In genomic region chr14:31602616-31602979, GRCm38 (mm10) we compare ENCODE assay signal across 6 mouse cellular contexts. TPM values are rescaled to one million over a fixed set of nuclear protein-coding genes. Genes with fewer than 3 reads are reported as not detected.
"Had no signal": no experiment of that assay in that cellular context is flagged by ENCODE, and none has a peak within 500 bp of the region (broad histone marks: within the 10 kb centered on the region; RNA-seq: fewer than 3 reads in every experiment).

No protein-coding gene starts in this region.

RNA-seq across cellular contexts. Expression of gene Colq, which starts 11.5 kb away (rescaled TPM):
- polyA plus RNA-seq: midbrain, embryonic 15.5 days had no signal

RNA-seq across cellular contexts. Expression of gene Gm49387, which starts 38.1 kb away (rescaled TPM):
- total RNA-seq: layer of hippocampus, adult 8-10 months; layer of hippocampus, postnatal 10 days; layer of hippocampus, postnatal 36 days; left cerebral cortex, adult 2 months had no signal
- polyA plus RNA-seq: thymus, adult 2 months had no signal
